18 mouse cellular contexts compared by ENCODE assay signal in genomic region chr1:179556921-179557320, GRCm38 (mm10). TPM values are rescaled to one million over a fixed set of nuclear protein-coding genes. Genes with fewer than 3 reads are reported as not detected.
A peak's percentile ranks its signal among the peaks of the same experiment; 100 is the strongest.
DNase-seq lines count a peak whose midpoint lies in the region.
"Had no signal": no experiment of that assay in that cellular context is flagged by ENCODE, and none has a peak within 500 bp of the region (broad histone marks: within the 10 kb centered on the region; RNA-seq: fewer than 3 reads in every experiment).

No protein-coding gene starts in this region.

- H3K4me3 ChIP-seq in brown adipose tissue, adult 24 weeks (ENCODE audit: insufficient read depth, low read depth, low read length), result no peak overlapping the region
- H3K4me3 ChIP-seq: embryonic facial prominence, embryonic 12.5 days; embryonic facial prominence, embryonic 15.5 days; hindbrain, embryonic 10.5 days; hindbrain, embryonic 13.5 days had no signal

- H3K27ac ChIP-seq in brown adipose tissue, adult 24 weeks (replicated peaks; ENCODE audit: low read depth, low read length), result peak overlapping the region; percentile 83
- H3K27ac ChIP-seq: embryonic facial prominence, embryonic 12.5 days; embryonic facial prominence, embryonic 15.5 days; hindbrain, embryonic 10.5 days; hindbrain, embryonic 13.5 days had no signal

- peak; percentile 18 for DNase-seq in layer of hippocampus, adult 9-11 months
- DNase-seq in layer of hippocampus, postnatal 14 days (ENCODE audit: low spot score in 2 of 2), result no peak
- peak; percentile 51 for DNase-seq in lung, postnatal 10 days
- DNase-seq in lung, postnatal 14 days, result no peak
- DNase-seq in skeletal muscle tissue, adult 2 months (ENCODE audit: low read depth, low spot score), result peak; percentile 34
- no peak for DNase-seq in right cerebral cortex, postnatal 4 days
- DNase-seq: adrenal gland, adult 8-10 months; adrenal gland, postnatal 25 days; cerebellum, adult 18-20 months; cerebellum, adult 9-10 months; cerebellum, postnatal 14 days; forebrain, postnatal 0 days; gastrocnemius, postnatal 25 days had no signal

- peaks cover 45% of the 10 kb centered on the region for H3K4me1 ChIP-seq in brown adipose tissue, adult 24 weeks (ENCODE audit: control insufficient read depth, insufficient read depth, insufficient read length, low read length)

RNA-seq across cellular contexts. Expression of gene Cnst, which starts 10.8 kb away (rescaled TPM):
- total RNA-seq in layer of hippocampus, postnatal 14 days (2021), result 10 to 100 TPM; 30.9 to 32.8 TPM
- 43.3 and 57.1 TPM in 2 replicates for polyA plus RNA-seq in brown adipose tissue, adult 24 weeks (2012; ENCODE audit: insufficient read depth, insufficient read length, missing spikeins)

RNA-seq across cellular contexts. Expression of gene Tfb2m, which starts 10.9 kb away (rescaled TPM):
- 10 to 100 TPM; 21.4 to 23.9 TPM for total RNA-seq in layer of hippocampus, postnatal 14 days (2021)
- 82.7 and 125 TPM in 2 replicates for polyA plus RNA-seq in brown adipose tissue, adult 24 weeks (2012; ENCODE audit: insufficient read depth, insufficient read length, missing spikeins)

RNA-seq across cellular contexts. Expression of gene Smyd3, which starts 39.1 kb away (rescaled TPM):
- total RNA-seq in layer of hippocampus, postnatal 14 days (2021), result 10 to 100 TPM; 18.2 to 19.3 TPM
- 3.0 and 6.1 TPM in 2 replicates for polyA plus RNA-seq in brown adipose tissue, adult 24 weeks (2012; ENCODE audit: insufficient read depth, insufficient read length, missing spikeins)

Comparison
In these comparisons a context has a peak if more than half of its experiments do, and no peak if none do; other contexts are left out.
1. DNase-seq: peak in layer of hippocampus, adult 9-11 months (single experiment), lung, postnatal 10 days (single experiment) and skeletal muscle tissue, adult 2 months (single experiment); none in layer of hippocampus, postnatal 14 days (0 of 2), lung, postnatal 14 days (single experiment) and right cerebral cortex, postnatal 4 days (single experiment).